Mouse (Mus musculus) urinary bladder, postnatal 10 days (tissue): Measurements from ENCODE around the gene Map7d1.

Experiments used
- DNase-seq: peaks from one replicate; pipeline ENCODE4 v3.0.0; 2022; ENCODE audit warnings: low spot score

The Map7d1 gene

GRCm38 (mm10) chr4:126262119-126262807 lies 6.1 kb upstream of the Map7d1 start, which contains the start of gene Trappc3:
TSS of gene Trappc3 (plus strand) at chr4:126262325.
- peak; percentile 99 for DNase-seq

GRCm38 (mm10) chr4:126261675-126262074 lies 5.5 kb upstream of the Map7d1 start:
- DNase-seq, result no peak

- DNase-seq, result no peak
Observed at GRCm38 (mm10) chr4:126261266-126261665, 5.1 kb upstream of the Map7d1 start.

GRCm38 (mm10) chr4:126260520-126261201 lies 4.5 kb upstream of the Map7d1 start:
- DNase-seq, result no peak

GRCm38 (mm10) chr4:126259523-126260160 lies 3.5 kb upstream of the Map7d1 start:
- DNase-seq, result no peak

GRCm38 (mm10) chr4:126259063-126259462 lies 2.9 kb upstream of the Map7d1 start:
- no peak for DNase-seq

- no peak for DNase-seq
Observed at GRCm38 (mm10) chr4:126256967-126257881, 1.1 kb upstream of the Map7d1 start.

GRCm38 (mm10) chr4:126255113-126256001 lies 786 bp downstream of the Map7d1 start:
- no peak for DNase-seq

GRCm38 (mm10) chr4:126254315-126255112 lies 1.6 kb downstream of the Map7d1 start:
- no peak for DNase-seq

GRCm38 (mm10) chr4:126253637-126254272 lies 2.4 kb downstream of the Map7d1 start:
- no peak for DNase-seq

- DNase-seq, result no peak
Observed at GRCm38 (mm10) chr4:126252411-126253237, 3.5 kb downstream of the Map7d1 start.

- DNase-seq, result no peak
Observed at GRCm38 (mm10) chr4:126251655-126252254, 4.4 kb downstream of the Map7d1 start.

- no peak for DNase-seq
Observed at GRCm38 (mm10) chr4:126250659-126251058, 5.5 kb downstream of the Map7d1 start.

- DNase-seq, result no peak
Observed at GRCm38 (mm10) chr4:126248261-126248868, 7.8 kb downstream of the Map7d1 start.

- DNase-seq, result no peak
Observed at GRCm38 (mm10) chr4:126246202-126246889, 9.8 kb downstream of the Map7d1 start.

GRCm38 (mm10) chr4:126242510-126242909 lies 13.6 kb downstream of the Map7d1 start:
- DNase-seq, result no peak

GRCm38 (mm10) chr4:126241956-126242355 lies 14.2 kb downstream of the Map7d1 start:
- no peak for DNase-seq
